Mouse (Mus musculus): Measurements from ENCODE around the gene Bnip3. TPM values are rescaled to one million over a fixed set of nuclear protein-coding genes. Genes with fewer than 3 reads are reported as not detected.

Gene Bnip3
- total RNA-seq (2021), result 233 and 293 TPM in 2 replicates
- long read RNA-seq, experiment 1, transcript Bnip3-201 (6 exons, 1,756 nt), result major isoform, 374 of 392 reads
- long read RNA-seq, experiment 1, partial matches to known transcripts, result 12 of 392 reads
- long read RNA-seq, experiment 1, other reads (novel, unspliced or antisense), result 5 of 392 reads
- long read RNA-seq, experiment 2, transcript Bnip3-201 (6 exons, 1,756 nt), result major isoform, 293 of 313 reads
- long read RNA-seq, experiment 2, partial matches to known transcripts, result 2 of 313 reads
- long read RNA-seq, experiment 2, other reads (novel, unspliced or antisense), result 18 of 313 reads

GRCm38 (mm10) chr7:138909277-138910192 is at the start of gene Bnip3:
Bnip3 (minus strand) TSS chr7:138909519.
- peak; percentile 97 for DNase-seq

- DNase-seq, result no peak
Observed at GRCm38 (mm10) chr7:138957106-138957505, 47.8 kb upstream of the Bnip3 start.

GRCm38 (mm10) chr7:138955787-138956186 is 46.5 kb upstream of the Bnip3 start:
- no peak for DNase-seq

- DNase-seq, result no peak
Observed at GRCm38 (mm10) chr7:138948309-138948708, 39.0 kb upstream of the Bnip3 start.

GRCm38 (mm10) chr7:138947741-138948140 is 38.4 kb upstream of the Bnip3 start:
- DNase-seq, result no peak

- DNase-seq, result no peak
Observed at GRCm38 (mm10) chr7:138945668-138946067, 36.3 kb upstream of the Bnip3 start.

- DNase-seq, result no peak
Observed at GRCm38 (mm10) chr7:138942301-138942700, 33.0 kb upstream of the Bnip3 start.

- peak; percentile 55 for DNase-seq
Observed at GRCm38 (mm10) chr7:138941571-138941970, 32.3 kb upstream of the Bnip3 start.

- peak; percentile 28 for DNase-seq
Observed at GRCm38 (mm10) chr7:138940612-138941461, 31.5 kb upstream of the Bnip3 start, which contains the start of gene Jakmip3. Jakmip3 (plus strand) TSS chr7:138940730.

- peak; percentile 58 for DNase-seq
Observed at GRCm38 (mm10) chr7:138940256-138940611, 30.9 kb upstream of the Bnip3 start.

- DNase-seq, result no peak
Observed at GRCm38 (mm10) chr7:138938991-138939390, 29.7 kb upstream of the Bnip3 start.

- DNase-seq, result no peak
Observed at GRCm38 (mm10) chr7:138934523-138934922, 25.2 kb upstream of the Bnip3 start.

- DNase-seq, result no peak
Observed at GRCm38 (mm10) chr7:138928456-138928855, 19.1 kb upstream of the Bnip3 start.

- DNase-seq, result peak; percentile 66
Observed at GRCm38 (mm10) chr7:138923756-138924425, 14.6 kb upstream of the Bnip3 start.

- peak; percentile 30 for DNase-seq
Observed at GRCm38 (mm10) chr7:138921611-138922010, 12.3 kb upstream of the Bnip3 start.

GRCm38 (mm10) chr7:138919156-138919944 is 10.0 kb upstream of the Bnip3 start:
- peak; percentile 92 for DNase-seq

GRCm38 (mm10) chr7:138913616-138914015 is 4.3 kb upstream of the Bnip3 start:
- DNase-seq, result peak; percentile 63

GRCm38 (mm10) chr7:138910193-138910562 is 859 bp upstream of the Bnip3 start:
- no peak for DNase-seq

- no peak for DNase-seq
Observed at GRCm38 (mm10) chr7:138908768-138909276, 497 bp downstream of the Bnip3 start.

- DNase-seq, result no peak
Observed at GRCm38 (mm10) chr7:138907976-138908375, 1.3 kb downstream of the Bnip3 start.

- DNase-seq, result peak; percentile 63
Observed at GRCm38 (mm10) chr7:138907043-138907442, 2.3 kb downstream of the Bnip3 start.

Measured in adrenal gland, postnatal 14 days (tissue).